Mouse (Mus musculus) MEL (cell line): ENCODE data around the gene Senp1.

ENCODE experiments used
- CTCF ChIP-seq, 3 experiments: IDR thresholded peaks in 2 of 3; conservative IDR thresholded peaks in 1 of 3; 2 replicates each; pipeline ENCODE4 v1.5.1; 2011 to 2012; ENCODE audit warnings: low read length in 3 of 3, low read depth in 2 of 3, mild to moderate bottlenecking in 2 of 3, improper control_type of control experiment in 1 of 3, inconsistent platforms in 1 of 3, mixed read lengths in 1 of 3, moderate library complexity in 1 of 3; ENCODE audit not compliant: control insufficient read depth in 1 of 3, insufficient read depth in 1 of 3, poor library complexity in 1 of 3, severe bottlenecking in 1 of 3
- EP300 ChIP-seq, 2 experiments: IDR thresholded peaks; 2 replicates each; pipeline ENCODE4 v1.6.1; 2011; ENCODE audit warnings: improper control_type of control experiment in 2 of 2, low read length in 2 of 2, low read depth in 1 of 2, mild to moderate bottlenecking in 1 of 2
- MAFK ChIP-seq: IDR thresholded peaks from 2 replicates; pipeline ENCODE4 v1.6.1; 2011; ENCODE audit warnings: low read depth, mild to moderate bottlenecking, low read length, improper control_type of control experiment, borderline replicate concordance
- MEF2A ChIP-seq: IDR thresholded peaks from 2 replicates; pipeline ENCODE4 v1.6.1; 2014; ENCODE audit warnings: low read depth, mild to moderate bottlenecking, inconsistent platforms, low read length, improper control_type of control experiment; ENCODE audit not compliant: poor library complexity, insufficient replicate concordance, severe bottlenecking; ENCODE audit errors: extremely low read depth
- POLR2A ChIP-seq, 2 experiments: IDR thresholded peaks; 2 replicates each; pipeline ENCODE4 v1.6.1; 2011 to 2012; ENCODE audit warnings: low read length in 2 of 2, mild to moderate bottlenecking in 2 of 2, control low read depth in 1 of 2, improper control_type of control experiment in 1 of 2, low read depth in 1 of 2, moderate library complexity in 1 of 2; ENCODE audit not compliant: control insufficient read depth in 1 of 2, insufficient read depth in 1 of 2, poor library complexity in 1 of 2
- RAD21 ChIP-seq: IDR thresholded peaks from 2 replicates; pipeline ENCODE4 v1.6.1; 2011; ENCODE audit warnings: mild to moderate bottlenecking, low read depth, low read length, improper control_type of control experiment
- TAL1 ChIP-seq: IDR thresholded peaks from 2 replicates; pipeline ENCODE4 v1.6.1; 2012; ENCODE audit warnings: mild to moderate bottlenecking, inconsistent platforms, low read length, moderate library complexity, mixed read lengths
- ZC3H11A ChIP-seq: IDR thresholded peaks from 2 replicates; pipeline ENCODE4 v1.6.1; 2012; ENCODE audit warnings: low read depth, mild to moderate bottlenecking, inconsistent platforms, low read length, improper control_type of control experiment

DNA sequence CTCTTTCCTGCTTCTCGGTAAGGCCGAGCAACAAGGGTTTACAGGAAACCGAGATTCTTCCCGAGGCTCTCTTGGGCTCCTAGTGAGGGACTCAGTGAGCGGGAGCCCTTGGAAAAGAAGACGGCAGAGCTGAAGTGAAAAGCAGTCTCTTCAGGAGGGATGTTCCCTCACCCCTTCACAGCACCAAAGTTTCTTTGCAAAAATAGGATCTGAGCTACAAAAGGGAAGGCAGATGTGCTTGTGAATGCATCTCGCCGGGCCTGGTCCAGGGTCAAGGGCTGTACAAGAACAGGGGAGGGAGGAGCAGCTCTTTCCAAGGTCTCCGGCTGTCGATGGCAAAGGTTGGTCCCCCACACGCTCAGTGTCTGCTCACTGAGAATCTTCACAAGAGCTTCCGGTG is 51.0 kb downstream of the Senp1 start:
- no peak for TF ChIP-seq EP300 (IDR thresholded peaks at IDR 0.05; ENCODE audit: low read depth in 1 of 2, low read length in 2 of 2)
- TF ChIP-seq POLR2A (IDR thresholded peaks at IDR 0.05; ENCODE audit: control insufficient read depth in 1 of 2, insufficient read depth in 1 of 2, low read depth in 1 of 2, low read length in 2 of 2, poor library complexity in 1 of 2): no peak
- TF ChIP-seq RAD21: no peak
- no peak for TF ChIP-seq CTCF (IDR thresholded peaks at IDR 0.05 in 2 of 3, conservative IDR thresholded peaks at IDR 0.05 in 1 of 3; ENCODE audit: control insufficient read depth in 1 of 3, insufficient read depth in 1 of 3, low read depth in 2 of 3, low read length in 3 of 3, poor library complexity in 1 of 3, severe bottlenecking in 1 of 3)
- no peak for TF ChIP-seq TAL1
- TF ChIP-seq ZC3H11A: no peak
- no peak for TF ChIP-seq MAFK
- TF ChIP-seq MEF2A: no peak
